Mouse (Mus musculus) monocyte, adult 5-6 weeks (primary cell): Measurements from ENCODE around the gene Rhov. TPM values are rescaled to one million over a fixed set of nuclear protein-coding genes. Genes with fewer than 3 reads are reported as not detected.

Experiments used
- ATAC-seq: fragments of 153-309, 156-312 bp; replicated peaks from 2 replicates; pipeline ENCODE4 v1.8.0; 2017; ENCODE audit warnings: mild to moderate bottlenecking; ENCODE audit not compliant: low TSS enrichment, insufficient number of reproducible peaks, severe bottlenecking, poor library complexity, low FRiP score
- total RNA-seq: library from RNA; stranded (forward); fragments of 200-1000, 200-491, 200-594 nt; gene quantifications from 3 replicates; pipeline ENCODE4 v1.2.3, GENCODE M21; 2017

Rhov gene
- 0.48 TPM in 1 of 3 replicates, not detected in the others for total RNA-seq

DNA sequence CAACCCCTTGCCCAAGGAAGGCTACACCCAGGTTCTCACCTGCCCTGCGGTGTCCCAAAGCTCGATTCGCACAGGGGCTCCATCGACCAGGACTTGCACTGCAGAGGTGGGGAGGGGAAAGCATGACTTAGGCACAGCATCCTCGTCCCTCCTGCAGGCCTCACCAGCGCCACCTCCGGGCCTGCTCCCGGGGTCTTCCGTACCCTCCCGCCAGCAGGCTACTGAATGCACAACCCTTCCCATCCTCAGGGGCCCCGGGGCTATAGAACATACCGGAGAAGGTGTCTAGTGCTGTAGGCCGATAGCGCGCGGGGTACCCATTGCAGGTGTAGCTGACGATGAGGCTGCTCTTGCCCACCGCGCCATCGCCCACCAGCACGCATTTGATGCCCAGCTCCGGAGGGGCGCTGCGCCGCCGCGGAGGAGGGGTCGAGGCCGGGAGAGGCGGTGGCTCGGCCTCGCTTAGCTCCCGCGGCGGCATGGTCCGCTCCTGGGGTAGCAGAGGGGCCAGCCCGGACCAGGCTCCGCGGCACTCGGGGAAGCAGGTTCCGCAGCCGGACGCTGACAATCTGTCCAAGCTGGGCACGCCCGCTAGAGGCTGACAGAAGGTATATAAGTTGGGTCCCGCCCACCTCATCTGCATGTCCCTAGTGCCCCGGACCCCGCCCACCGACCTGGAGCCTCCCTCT is at the start of gene Rhov:
Gene Rhov, minus strand, starts transcription at position 630 of the 689 bp plus-strand sequence.
- ATAC-seq: peak; percentile 78

GRCm38 (mm10) chr2:119320571-119320970 is 49.5 kb upstream of the Rhov start:
- ATAC-seq: no peak

DNA sequence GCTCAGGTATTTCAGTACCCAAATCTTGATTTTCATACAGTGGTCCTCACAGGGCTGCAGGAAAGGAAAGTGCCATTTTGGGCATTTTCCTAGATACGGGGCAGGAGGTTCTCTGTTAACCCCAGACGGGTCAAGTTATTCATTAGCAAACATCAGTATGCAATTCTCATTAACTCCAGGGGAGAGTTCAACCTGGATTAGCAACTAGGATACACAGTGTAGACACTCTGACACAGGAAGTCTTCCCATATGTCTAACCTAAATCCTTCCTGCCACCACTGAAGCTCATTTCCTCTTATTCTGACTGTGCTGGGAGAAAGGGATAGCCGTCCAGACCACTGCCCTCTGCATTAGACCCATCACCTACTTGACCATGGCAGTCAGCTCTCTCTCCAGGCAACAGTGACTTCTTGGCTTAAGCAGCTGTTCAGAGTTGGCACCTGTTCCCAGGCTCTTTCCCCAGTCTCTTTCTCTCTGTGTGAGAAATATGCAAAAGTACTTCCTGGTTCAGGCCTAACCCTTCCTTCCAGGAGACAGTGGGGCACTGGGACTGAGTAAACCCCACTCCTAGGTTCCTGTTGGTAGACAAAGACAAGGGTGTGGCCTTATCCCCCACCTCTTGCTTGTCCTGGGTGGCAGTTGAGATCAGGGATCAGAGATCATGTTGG is 47.1 kb upstream of the Rhov start:
- no peak for ATAC-seq

- no peak; the same call in 1 of the 2 replicates for ATAC-seq
Observed at GRCm38 (mm10) chr2:119314742-119315310, 43.8 kb upstream of the Rhov start.

DNA sequence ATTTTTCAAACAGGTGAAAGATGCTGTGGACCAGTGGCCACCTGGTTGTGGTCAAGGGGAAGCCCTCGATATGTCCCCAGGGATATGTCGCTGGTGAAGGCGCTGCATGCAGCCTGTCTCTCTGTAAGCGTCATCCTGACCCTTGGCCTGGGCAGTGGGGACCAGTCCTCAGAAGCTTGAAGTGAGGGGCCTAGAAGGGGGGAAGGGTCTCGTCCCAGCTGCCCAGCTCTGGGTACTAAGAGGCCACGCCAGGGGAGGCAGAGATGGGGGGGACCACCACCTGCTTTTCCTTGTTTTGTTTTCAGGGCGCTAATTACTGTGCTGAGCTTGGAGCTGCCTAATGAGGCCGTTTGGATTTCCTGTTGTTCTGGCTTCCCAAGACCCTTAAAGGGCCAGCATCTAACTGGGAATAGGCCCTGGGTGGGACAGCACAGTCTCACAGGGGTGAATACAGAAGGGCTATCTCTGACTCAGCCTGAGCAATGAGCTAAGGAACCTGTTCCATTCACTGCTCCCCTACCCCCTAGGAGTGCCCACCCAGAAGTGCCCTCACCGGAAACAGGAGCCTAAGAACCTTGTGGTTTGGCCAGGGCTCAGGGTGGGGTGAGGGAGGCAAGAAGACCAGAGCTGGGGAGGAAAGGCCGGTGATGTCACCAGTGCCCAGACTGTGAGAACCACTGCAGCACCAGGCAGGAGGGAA is 42.9 kb upstream of the Rhov start:
- no peak for ATAC-seq

GRCm38 (mm10) chr2:119312380-119312958 is 41.4 kb upstream of the Rhov start:
- no peak for ATAC-seq

DNA sequence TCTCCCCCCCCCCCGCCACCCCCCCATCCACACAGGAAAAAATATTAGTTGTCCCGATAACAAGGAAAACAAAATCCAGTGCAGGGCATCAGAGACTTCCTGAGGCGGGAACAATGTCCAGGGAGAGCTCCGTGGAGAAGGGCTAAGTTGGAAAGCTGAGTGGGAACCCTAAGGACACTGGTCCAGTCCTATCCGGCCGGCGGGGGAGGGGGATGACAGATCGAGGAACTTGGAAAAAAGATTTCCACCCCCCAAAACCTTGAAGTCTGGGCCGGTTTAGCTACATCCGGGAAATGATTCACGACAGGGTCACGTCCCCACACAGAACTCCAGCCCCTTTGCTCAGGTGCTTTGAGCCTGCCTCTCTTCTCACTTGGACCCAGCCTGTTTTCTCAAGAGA is 40.5 kb upstream of the Rhov start:
- ATAC-seq: no peak

GRCm38 (mm10) chr2:119304798-119305208 is 33.7 kb upstream of the Rhov start:
- no peak for ATAC-seq

DNA sequence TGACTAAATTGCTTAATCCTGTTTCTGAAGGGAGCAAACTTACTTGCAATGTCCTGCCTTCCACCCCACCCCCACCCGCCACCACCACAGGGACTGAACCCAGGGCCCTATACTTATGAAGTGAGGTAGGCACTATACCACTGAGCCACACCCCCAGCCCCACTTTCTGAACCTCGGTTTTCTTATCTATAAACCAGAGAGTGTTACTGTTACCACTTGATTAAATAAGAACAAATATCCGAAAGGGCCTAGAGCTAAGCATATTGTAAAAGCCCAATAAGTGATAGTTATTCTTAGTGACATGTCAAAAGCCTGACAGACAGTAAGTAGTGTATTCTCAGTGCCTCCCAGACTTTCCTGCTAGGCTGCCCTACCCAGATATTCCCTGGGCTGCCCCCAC is 33.3 kb upstream of the Rhov start:
- no peak for ATAC-seq

DNA sequence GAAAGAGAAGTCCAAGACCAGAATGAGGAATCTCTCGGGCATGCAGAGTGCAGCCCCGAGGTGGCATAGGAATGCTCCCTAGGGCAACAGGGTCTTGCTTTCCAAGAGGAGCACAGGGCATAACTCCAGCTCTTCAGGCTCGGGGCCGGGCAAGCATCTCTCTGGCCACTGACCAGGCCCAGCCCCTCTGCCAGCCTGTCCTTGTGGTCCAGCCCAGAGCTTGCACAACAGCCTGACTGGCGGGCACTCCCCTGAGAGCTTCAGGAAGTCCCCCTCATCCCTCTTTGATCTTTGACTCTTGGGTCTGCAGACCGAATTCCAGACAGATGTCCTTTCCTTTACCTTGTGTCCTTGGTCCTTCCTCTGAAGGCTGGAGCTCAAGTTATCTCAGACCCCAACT is 31.8 kb upstream of the Rhov start:
- no peak for ATAC-seq

- ATAC-seq: no peak
Observed at GRCm38 (mm10) chr2:119300819-119301493, 29.9 kb upstream of the Rhov start.

DNA sequence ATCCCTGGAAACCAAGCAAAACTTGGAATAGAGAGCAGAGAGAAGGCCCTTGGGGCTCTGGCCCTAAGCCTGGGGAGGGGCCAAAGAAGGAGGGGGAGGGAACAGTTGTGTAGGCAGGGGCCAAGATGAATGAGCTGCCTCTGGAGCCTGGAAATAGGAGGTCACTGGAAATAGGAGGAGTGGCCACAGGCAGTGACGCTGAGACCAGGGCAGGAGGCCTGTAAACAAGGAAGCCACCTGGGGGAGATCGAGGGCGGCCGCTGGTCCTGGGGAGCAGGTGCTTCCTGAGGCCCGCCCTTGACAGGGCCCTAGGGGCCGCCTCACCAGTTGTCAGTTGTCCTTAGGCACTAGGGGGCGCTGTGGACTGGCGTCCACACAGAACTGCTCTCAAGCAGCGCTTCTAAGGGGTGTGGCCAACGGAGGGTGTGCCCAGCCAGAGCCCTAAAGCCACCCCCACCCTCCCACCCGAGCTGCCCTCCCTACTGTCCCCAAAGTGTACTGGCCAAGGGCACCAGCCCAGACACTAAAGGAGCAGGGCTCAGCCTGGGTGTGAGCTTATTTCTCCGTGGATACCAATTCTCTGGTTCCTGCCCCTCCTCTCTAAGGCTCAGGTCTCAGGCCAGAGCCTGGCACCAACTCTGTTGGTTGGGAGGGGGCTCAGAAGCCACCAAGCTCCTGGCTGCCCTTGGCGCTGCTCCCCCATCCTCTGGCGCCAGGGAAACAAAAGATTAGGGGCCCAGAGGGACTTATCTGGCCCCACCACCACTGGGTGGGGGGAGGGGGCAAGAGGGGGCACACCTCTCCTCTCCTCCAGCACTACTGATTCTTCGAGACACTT is 29.1 kb upstream of the Rhov start:
- ATAC-seq: peak; percentile 75

GRCm38 (mm10) chr2:119298839-119299238 is 27.8 kb upstream of the Rhov start:
- no peak for ATAC-seq

- ATAC-seq: no peak
Observed at GRCm38 (mm10) chr2:119298330-119298729, 27.3 kb upstream of the Rhov start.

- ATAC-seq: no peak
Observed at GRCm38 (mm10) chr2:119297506-119297905, 26.4 kb upstream of the Rhov start.

DNA sequence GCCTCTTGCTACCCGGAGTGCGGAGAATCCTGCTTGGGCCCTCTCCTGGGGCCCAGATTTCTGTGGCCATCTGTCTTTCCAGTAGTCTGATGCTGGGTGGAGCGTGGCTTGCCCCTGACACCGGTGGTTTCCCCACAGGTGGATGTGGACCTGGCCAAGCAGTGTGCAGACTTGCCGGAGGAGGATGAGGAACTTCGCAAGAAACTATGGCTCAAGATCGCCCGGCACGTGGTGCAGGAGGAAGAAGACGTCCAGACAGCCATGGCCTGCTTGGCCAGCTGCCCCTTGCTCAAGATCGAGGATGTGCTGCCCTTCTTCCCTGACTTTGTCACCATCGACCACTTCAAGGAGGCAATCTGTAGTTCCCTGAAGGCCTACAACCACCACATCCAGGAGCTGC is 25.7 kb upstream of the Rhov start:
- no peak for ATAC-seq

GRCm38 (mm10) chr2:119294411-119294810 is 23.3 kb upstream of the Rhov start:
- ATAC-seq: no peak
